Comparison of ENCODE assay signal across 25 mouse cellular contexts in genomic region chr7:16461705-16462104, GRCm38 (mm10). TPM values are rescaled to one million over a fixed set of nuclear protein-coding genes. Genes with fewer than 3 reads are reported as not detected.
A peak's percentile ranks its signal among the peaks of the same experiment; 100 is the strongest.
DNase-seq lines count a peak whose midpoint lies in the region; ATAC-seq lines count a peak whose summit lies in the region.
"Had no signal": no experiment of that assay in that cellular context is flagged by ENCODE, and none has a peak within 500 bp of the region (broad histone marks: within the 10 kb centered on the region; RNA-seq: fewer than 3 reads in every experiment).

No protein-coding gene starts in this region.

- H3K4me3 ChIP-seq in heart, embryonic 11.5 days (ENCODE audit: low read depth, low read length) = no peak overlapping the region
- no peak overlapping the region for H3K4me3 ChIP-seq in midbrain, embryonic 11.5 days (ENCODE audit: low read depth, low read length)
- H3K4me3 ChIP-seq in midbrain, embryonic 16.5 days (ENCODE audit: low read depth, low read length) = no peak overlapping the region
- no peak overlapping the region for H3K4me3 ChIP-seq in limb, embryonic 10.5 days
- H3K4me3 ChIP-seq: embryonic facial prominence, embryonic 12.5 days; embryonic facial prominence, embryonic 15.5 days; forebrain, embryonic 12.5 days; forebrain, embryonic 15.5 days; heart, adult 2 months; heart, embryonic 10.5 days had no signal

- H3K9me3 ChIP-seq in heart, embryonic 11.5 days (replicated peaks; ENCODE audit: control insufficient read depth, low read length) = no peaks in the 10 kb centered on the region
- H3K9me3 ChIP-seq in midbrain, embryonic 11.5 days (ENCODE audit: control insufficient read depth, low read length) = no peaks in the 10 kb centered on the region
- no peaks in the 10 kb centered on the region for H3K9me3 ChIP-seq in midbrain, embryonic 16.5 days (replicated peaks; ENCODE audit: control insufficient read depth, low read length, poor library complexity, severe bottlenecking)
- H3K9me3 ChIP-seq in limb, embryonic 10.5 days (replicated peaks) = no peaks in the 10 kb centered on the region
- H3K9me3 ChIP-seq: embryonic facial prominence, embryonic 12.5 days; embryonic facial prominence, embryonic 15.5 days; forebrain, embryonic 12.5 days; forebrain, embryonic 15.5 days; G1E had no signal

- ATAC-seq in cerebellum, adult (ENCODE audit: insufficient number of reproducible peaks, low FRiP score, low TSS enrichment) = no peak
- ATAC-seq in heart, embryonic 11.5 days (replicated peaks; ENCODE audit: insufficient number of reproducible peaks, low FRiP score, low TSS enrichment) = no peak
- no peak for ATAC-seq in midbrain, embryonic 11.5 days (ENCODE audit: low FRiP score)
- no peak for ATAC-seq in midbrain, embryonic 16.5 days
- ATAC-seq: forebrain, embryonic 15.5 days; hindbrain, postnatal 0 days; inflammation-experienced regulatory T-cells, adult 6 months; intestine, embryonic 16.5 days; Patski had no signal

- no peak overlapping the region for H3K4me2 ChIP-seq in heart, embryonic 11.5 days
- H3K4me2 ChIP-seq in midbrain, embryonic 11.5 days = no peak overlapping the region
- H3K4me2 ChIP-seq in midbrain, embryonic 16.5 days (ENCODE audit: low read length) = no peak overlapping the region
- H3K4me2 ChIP-seq: embryonic facial prominence, embryonic 12.5 days; embryonic facial prominence, embryonic 15.5 days; forebrain, embryonic 12.5 days; forebrain, embryonic 15.5 days; hindbrain, embryonic 14.5 days had no signal

- H3K9ac ChIP-seq in heart, embryonic 11.5 days (ENCODE audit: low read depth, low read length) = no peak overlapping the region
- no peak overlapping the region for H3K9ac ChIP-seq in midbrain, embryonic 11.5 days (ENCODE audit: low read length)
- H3K9ac ChIP-seq in midbrain, embryonic 16.5 days (ENCODE audit: low read depth, low read length) = no peak overlapping the region
- H3K9ac ChIP-seq: embryonic facial prominence, embryonic 12.5 days; embryonic facial prominence, embryonic 15.5 days; forebrain, embryonic 12.5 days; forebrain, embryonic 15.5 days; hindbrain, embryonic 14.5 days had no signal

- peak; percentile 48 for DNase-seq in cerebellum, adult 11-12 months
- DNase-seq in heart, adult 11 months = peak; percentile 85
- peak; percentile 56 for DNase-seq in midbrain, embryonic 11.5 days (ENCODE audit: low spot score, missing footprints)
- no peak for DNase-seq in limb, embryonic 10.5 days (ENCODE audit: low spot score)
- DNase-seq in retina, embryonic 14.5 days (ENCODE audit: low spot score) = no peak
- DNase-seq: adrenal gland, postnatal 10 days; adrenal gland, postnatal 36 days; cerebellum, adult 18-20 months; gastrocnemius, postnatal 25 days; heart, adult 2 months had no signal

- H3K27ac ChIP-seq in heart, embryonic 11.5 days (ENCODE audit: low read depth, low read length) = no peak overlapping the region
- no peak overlapping the region for H3K27ac ChIP-seq in midbrain, embryonic 11.5 days (ENCODE audit: low read depth, low read length)
- no peak overlapping the region for H3K27ac ChIP-seq in midbrain, embryonic 16.5 days (ENCODE audit: low read length)
- 0 out of 2 replicates have a peak overlapping the region, but pooled peaks have one; percentile 19 for H3K27ac ChIP-seq in limb, embryonic 10.5 days
- H3K27ac ChIP-seq: embryonic facial prominence, embryonic 12.5 days; embryonic facial prominence, embryonic 15.5 days; forebrain, embryonic 12.5 days; forebrain, embryonic 15.5 days; heart, adult 2 months; heart, embryonic 10.5 days; hindbrain, embryonic 14.5 days; hindbrain, postnatal 0 days had no signal

- peaks cover 19% of the 10 kb centered on the region for H3K27me3 ChIP-seq in heart, embryonic 11.5 days (ENCODE audit: control insufficient read depth, insufficient read depth, low read length)
- H3K27me3 ChIP-seq in midbrain, embryonic 11.5 days (ENCODE audit: control insufficient read depth, insufficient read depth, low read length) = no peaks in the 10 kb centered on the region; the same call in 1 of the 2 replicates
- peaks cover 9% of the 10 kb centered on the region for H3K27me3 ChIP-seq in midbrain, embryonic 16.5 days (ENCODE audit: control insufficient read depth, insufficient read depth, low read depth, low read length)
- peaks cover 21% of the 10 kb centered on the region for H3K27me3 ChIP-seq in limb, embryonic 10.5 days (ENCODE audit: low read depth, poor library complexity, severe bottlenecking)
- H3K27me3 ChIP-seq: embryonic facial prominence, embryonic 15.5 days; Patski had no signal

- H3K36me3 ChIP-seq in heart, embryonic 11.5 days (ENCODE audit: control insufficient read depth, insufficient read depth, low read length) = no peaks in the 10 kb centered on the region
- no peaks in the 10 kb centered on the region for H3K36me3 ChIP-seq in midbrain, embryonic 11.5 days (ENCODE audit: control insufficient read depth, insufficient read depth, low read length)
- no peaks in the 10 kb centered on the region for H3K36me3 ChIP-seq in midbrain, embryonic 16.5 days (ENCODE audit: control insufficient read depth, insufficient read depth, low read length)
- peaks cover 11% of the 10 kb centered on the region for H3K36me3 ChIP-seq in limb, embryonic 10.5 days
- H3K36me3 ChIP-seq: embryonic facial prominence, embryonic 12.5 days; forebrain, embryonic 15.5 days had no signal

- H3K4me1 ChIP-seq in heart, embryonic 11.5 days (ENCODE audit: control insufficient read depth, insufficient read depth, low read length) = no peaks in the 10 kb centered on the region
- no peaks in the 10 kb centered on the region for H3K4me1 ChIP-seq in midbrain, embryonic 11.5 days (ENCODE audit: control insufficient read depth, insufficient read depth, low read length)
- no peaks in the 10 kb centered on the region for H3K4me1 ChIP-seq in midbrain, embryonic 16.5 days (ENCODE audit: control insufficient read depth, insufficient read depth, low read length)
- H3K4me1 ChIP-seq in limb, embryonic 10.5 days = 0 out of 2 replicates have a peak, but pooled peaks cover 2% of the 10 kb centered on the region
- H3K4me1 ChIP-seq: embryonic facial prominence, embryonic 12.5 days; embryonic facial prominence, embryonic 15.5 days; forebrain, embryonic 12.5 days; heart, embryonic 10.5 days had no signal

- 80% methylated on average over 6 of the region's 6 CpGs for WGBS in heart, embryonic 11.5 days (ENCODE audit: insufficient replicate concordance)
- 76% methylated on average over 6 of the region's 6 CpGs for WGBS in midbrain, embryonic 11.5 days
- WGBS in midbrain, embryonic 16.5 days = 83% methylated on average over 6 of the region's 6 CpGs
- 82% methylated on average over 6 of the region's 6 CpGs for whole genome bisulfite sequencing in limb, embryonic 10.5 days

RNA-seq across cellular contexts. Expression of gene Tmem160, which starts 9.1 kb away (rescaled TPM):
- 69.4 and 78.6 TPM in 2 replicates for polyA plus RNA-seq in heart, embryonic 11.5 days (2014; fragmentation: Nextera tagmentation; extraction: Ambion mirVana)
- 40.0 and 49.2 TPM in 2 replicates for polyA plus RNA-seq in midbrain, embryonic 11.5 days (2014; fragmentation: Nextera tagmentation; extraction: Ambion mirVana)
- polyA plus RNA-seq in midbrain, embryonic 16.5 days (2015; fragmentation: Nextera tagmentation; extraction: Ambion mirVana) = 66.9 and 75.6 TPM in 2 replicates
- 74.8 and 86.2 TPM in 2 replicates for polyA plus RNA-seq in limb, embryonic 10.5 days (2016; fragmentation: Nextera tagmentation; extraction: Ambion mirVana)

RNA-seq across cellular contexts. Expression of gene Npas1, which starts 15.8 kb away (rescaled TPM):
- polyA plus RNA-seq in heart, embryonic 11.5 days (2014; fragmentation: Nextera tagmentation; extraction: Ambion mirVana) = 0.23 TPM in 1 of 2 replicates, not detected in the other
- polyA plus RNA-seq in midbrain, embryonic 11.5 days (2014; fragmentation: Nextera tagmentation; extraction: Ambion mirVana) = 0.30 TPM in 2 replicates
- 4.2 and 6.4 TPM in 2 replicates for polyA plus RNA-seq in midbrain, embryonic 16.5 days (2015; fragmentation: Nextera tagmentation; extraction: Ambion mirVana)
- 0.60 and 0.69 TPM in 2 replicates for polyA plus RNA-seq in limb, embryonic 10.5 days (2016; fragmentation: Nextera tagmentation; extraction: Ambion mirVana)
- polyA plus RNA-seq: G1E; gonadal fat pad, adult 2 months; heart, adult 2 months had no signal

Comparison
In these comparisons a context has a peak if more than half of its experiments do, and no peak if none do; other contexts are left out.
1. DNase-seq: peak in cerebellum, adult 11-12 months (single experiment), heart, adult 11 months (single experiment) and midbrain, embryonic 11.5 days (single experiment); none in limb, embryonic 10.5 days (single experiment) and retina, embryonic 14.5 days (single experiment).